8 mouse cellular contexts compared by ENCODE assay signal in genomic region chr19:42272003-42272963, GRCm38 (mm10). TPM values are rescaled to one million over a fixed set of nuclear protein-coding genes. Genes with fewer than 3 reads are reported as not detected.
DNase-seq lines count a peak whose midpoint lies in the region; ATAC-seq lines count a peak whose summit lies in the region.

No protein-coding gene starts in this region.

- H3K4me1 ChIP-seq in forebrain, embryonic 11.5 days (replicated peaks; ENCODE audit: control insufficient read depth, insufficient read depth, low read length) = 0 out of 2 replicates have a peak, but pooled peaks cover 5% of the 10 kb centered on the region
- H3K4me1 ChIP-seq in hindbrain, embryonic 11.5 days (replicated peaks; ENCODE audit: control insufficient read depth, insufficient read depth, low read length) = 0 out of 2 replicates have a peak, but pooled peaks cover 2% of the 10 kb centered on the region
- peaks cover 8% of the 10 kb centered on the region for H3K4me1 ChIP-seq in midbrain, embryonic 15.5 days

- H3K9me3 ChIP-seq in forebrain, embryonic 11.5 days (ENCODE audit: control insufficient read depth, low read length) = no peaks in the 10 kb centered on the region
- no peaks in the 10 kb centered on the region for H3K9me3 ChIP-seq in hindbrain, embryonic 11.5 days (ENCODE audit: control insufficient read depth, low read length)
- H3K9me3 ChIP-seq in midbrain, embryonic 15.5 days = no peaks in the 10 kb centered on the region

- no peak overlapping the region for H3K4me3 ChIP-seq in forebrain, embryonic 11.5 days (ENCODE audit: low read depth, low read length)
- no peak overlapping the region for H3K4me3 ChIP-seq in hindbrain, embryonic 11.5 days (ENCODE audit: low read depth, low read length)
- no peak overlapping the region for H3K4me3 ChIP-seq in midbrain, embryonic 15.5 days

- no peaks in the 10 kb centered on the region for H3K27me3 ChIP-seq in forebrain, embryonic 11.5 days (ENCODE audit: control insufficient read depth, insufficient read depth, low read length)
- no peaks in the 10 kb centered on the region for H3K27me3 ChIP-seq in hindbrain, embryonic 11.5 days (ENCODE audit: control insufficient read depth, insufficient read depth, low read length)
- no peaks in the 10 kb centered on the region for H3K27me3 ChIP-seq in midbrain, embryonic 15.5 days (replicated peaks)

- H3K9ac ChIP-seq in forebrain, embryonic 11.5 days (ENCODE audit: low read length) = no peak overlapping the region
- no peak overlapping the region for H3K9ac ChIP-seq in hindbrain, embryonic 11.5 days (ENCODE audit: low read depth, low read length)
- no peak overlapping the region for H3K9ac ChIP-seq in midbrain, embryonic 15.5 days

- no peaks in the 10 kb centered on the region for H3K36me3 ChIP-seq in forebrain, embryonic 11.5 days (ENCODE audit: control insufficient read depth, insufficient read depth, low read length)
- H3K36me3 ChIP-seq in hindbrain, embryonic 11.5 days (ENCODE audit: control insufficient read depth, insufficient read depth, low read length) = no peaks in the 10 kb centered on the region
- H3K36me3 ChIP-seq in midbrain, embryonic 15.5 days (replicated peaks) = no peaks in the 10 kb centered on the region

- H3K27ac ChIP-seq in forebrain, embryonic 11.5 days (ENCODE audit: low read depth, low read length) = no peak overlapping the region
- H3K27ac ChIP-seq in hindbrain, embryonic 11.5 days (ENCODE audit: low read depth, low read length) = no peak overlapping the region
- H3K27ac ChIP-seq in midbrain, embryonic 15.5 days = no peak overlapping the region

- ATAC-seq in CD4-positive, CD25-positive, alpha-beta regulatory T cell, adult 4 months = no peak
- ATAC-seq in forebrain, embryonic 11.5 days (replicated peaks; ENCODE audit: low FRiP score) = no peak
- ATAC-seq in hindbrain, embryonic 11.5 days (ENCODE audit: low FRiP score) = no peak
- peak; percentile 62 for ATAC-seq in midbrain, embryonic 15.5 days (replicated peaks)

- peak; percentile 68 for DNase-seq in CD4-positive, CD25-positive, alpha-beta regulatory T cell, adult 2 months (ENCODE audit: low read depth, low spot score)
- DNase-seq in c-Kit-positive CD71-negative TER-119-negative erythroid progenitor cells, embryonic 14.5 days (ENCODE audit: low read depth) = peak; percentile 67
- peak; percentile 86 for DNase-seq in forebrain, embryonic 11.5 days (ENCODE audit: low spot score)
- peak; percentile 92 for DNase-seq in hindbrain, embryonic 11.5 days (ENCODE audit: low spot score)
- peak; percentile 74 to 98 for DNase-seq in left cerebral cortex, adult 8-10 months (ENCODE audit: low spot score in 2 of 2)
- peak; percentile 12 to 31 for DNase-seq in spleen, postnatal 36 days (ENCODE audit: low spot score in 2 of 2)

- WGBS in forebrain, embryonic 11.5 days = 48% methylated on average over 14 of the region's 14 CpGs
- WGBS in hindbrain, embryonic 11.5 days = 44% methylated on average over 14 of the region's 14 CpGs
- 42% methylated on average over 14 of the region's 14 CpGs for WGBS in midbrain, embryonic 15.5 days

- no peak overlapping the region for H3K4me2 ChIP-seq in forebrain, embryonic 11.5 days (ENCODE audit: low read depth, low read length, severe bottlenecking)
- no peak overlapping the region for H3K4me2 ChIP-seq in hindbrain, embryonic 11.5 days (replicated peaks; ENCODE audit: low read depth, low read length)
- no peak overlapping the region for H3K4me2 ChIP-seq in midbrain, embryonic 15.5 days

RNA-seq across cellular contexts. Expression of gene Golga7b, which starts 24.9 kb away (rescaled TPM):
- polyA plus RNA-seq in CD4-positive, CD25-positive, alpha-beta regulatory T cell, adult 4 months (2017; shearing (Covaris generic)) = under 1 TPM in 1 of 2 experiments, not detected in 1; 0.15 TPM
- polyA plus RNA-seq in forebrain, embryonic 11.5 days (2014; fragmentation: Nextera tagmentation; extraction: Ambion mirVana) = 2.4 and 3.7 TPM in 2 replicates
- 3.9 and 5.0 TPM in 2 replicates for polyA plus RNA-seq in hindbrain, embryonic 11.5 days (2014; fragmentation: Nextera tagmentation; extraction: Ambion mirVana)
- total RNA-seq in left cerebral cortex, adult 8-10 months (2022) = 100 to 1,000 TPM in 2 of 4 experiments, 10 to 100 TPM in 2; 89.8 to 107 (median 99.9) TPM
- 62.7 and 65.5 TPM in 2 replicates for polyA plus RNA-seq in midbrain, embryonic 15.5 days (2015; fragmentation: Nextera tagmentation; extraction: Ambion mirVana)

Comparison
In these comparisons a context has a peak if more than half of its experiments do, and no peak if none do; other contexts are left out.
1. DNase-seq: peak in every context shown above with its lines; median percentile 92 in hindbrain, embryonic 11.5 days; 86 in forebrain, embryonic 11.5 days; 86 in left cerebral cortex, adult 8-10 months; 68 in CD4-positive, CD25-positive, alpha-beta regulatory T cell, adult 2 months; 67 in c-Kit-positive CD71-negative TER-119-negative erythroid progenitor cells, embryonic 14.5 days; 22 in spleen, postnatal 36 days.
2. RNA of gene Golga7b, which starts 24.9 kb away (polyA plus RNA-seq): 62.7 to 65.5 TPM in midbrain, embryonic 15.5 days; 3.9 to 5.0 TPM in hindbrain, embryonic 11.5 days, 2.4 to 3.7 TPM in forebrain, embryonic 11.5 days and 0.15 TPM in CD4-positive, CD25-positive, alpha-beta regulatory T cell, adult 4 months; every median in the first group is over 10 times any median in the second.